Mouse (Mus musculus) midbrain, embryonic 14.5 days (tissue): ENCODE results near the gene Cdh13. TPM values are rescaled to one million over a fixed set of nuclear protein-coding genes. Genes with fewer than 3 reads are reported as not detected.
A peak's percentile ranks its signal among the peaks of the same experiment; 100 is the strongest.
"Not testable (repeated sequence)": the region's sequence is repeated elsewhere in the genome, so short reads cannot be mapped to it uniquely, and the experiment has no call there.

Experiments
- ATAC-seq: fragments of 200-750 bp; cut with Nextera tagmentation; 2 replicates; pipeline ENCODE4 v1.8.0; 2017; ENCODE audit warnings: moderate number of reproducible peaks, moderate library complexity; ENCODE audit not compliant: low FRiP score, low TSS enrichment
- DNase-seq: peaks from one replicate; pipeline ENCODE4 v3.0.0-alpha.2; 2015
- H3K27ac ChIP-seq: fragments of 300-500 bp; sonication (generic); replicated peaks from 2 replicates; pipeline ENCODE4 v1.5.1; 2014; ENCODE audit warnings: mild to moderate bottlenecking, low read depth, low read length, moderate library complexity
- H3K27me3 ChIP-seq: fragments of 300-500 bp; sonication (generic); 2 replicates; pipeline ENCODE4 v1.6.1; 2014; ENCODE audit warnings: low read length, control low read depth, mixed read lengths; ENCODE audit not compliant: control insufficient read depth, insufficient read depth
- H3K36me3 ChIP-seq: fragments of 300-500 bp; sonication (generic); 2 replicates; pipeline ENCODE4 v1.6.1; 2014; ENCODE audit warnings: low read length, control low read depth; ENCODE audit not compliant: control insufficient read depth, insufficient read depth
- H3K4me1 ChIP-seq: fragments of 300-500 bp; sonication (generic); 2 replicates; pipeline ENCODE4 v1.6.1; 2014; ENCODE audit warnings: mild to moderate bottlenecking, antibody characterized with exemption, low read length, control low read depth; ENCODE audit not compliant: control insufficient read depth, insufficient read depth
- H3K4me2 ChIP-seq: fragments of 300-500 bp; sonication (generic); 2 replicates; pipeline ENCODE4 v1.6.1; 2014; ENCODE audit warnings: mild to moderate bottlenecking, low read length, moderate library complexity
- H3K4me3 ChIP-seq: fragments of 300-500 bp; sonication (generic); replicated peaks from 2 replicates; pipeline ENCODE4 v1.5.1; 2014; ENCODE audit warnings: low read depth, low read length
- H3K9ac ChIP-seq: fragments of 300-500 bp; sonication (generic); replicated peaks from 2 replicates; pipeline ENCODE4 v1.6.1; 2014; ENCODE audit warnings: mild to moderate bottlenecking, low read length, moderate library complexity
- H3K9me3 ChIP-seq: fragments of 300-500 bp; sonication (generic); 2 replicates; pipeline ENCODE4 v1.6.1; 2016; ENCODE audit warnings: low read length, control low read depth, mixed read lengths; ENCODE audit not compliant: control insufficient read depth
- WGBS: fragments of 180-500 bp; shearing (Covaris S2); extraction: QIAGEN DNeasy Blood & Tissue Kit; methylation state at CpG from one replicate; pipeline ENCODE4 v1.1.7; 2014; 5-methylcytosine and 5-hydroxymethylcytosine counted together
- polyA plus RNA-seq: library from polyadenylated mRNA; unstranded; fragments of >200 nt; fragmentation: Nextera tagmentation; extraction: Ambion mirVana; gene quantifications from 2 replicates; pipeline ENCODE4 v1.2.1, GENCODE M21; 2014

The Cdh13 gene
- polyA plus RNA-seq, 1 experiment from 2014 or later = 143 TPM

GRCm38 (mm10) chr8:119275442-119275841 lies 991.9 kb downstream of the Cdh13 start:
- Histone ChIP-seq H3K4me1 (no peaks in the 10 kb centered on the region), H3K9ac (no peak overlapping the region), H3K9me3 (no peaks in the 10 kb centered on the region), H3K27me3 (no peaks in the 10 kb centered on the region), H3K4me2 (no peak overlapping the region), H3K36me3 (no peaks in the 10 kb centered on the region), H3K27ac (no peak overlapping the region), H3K4me3 (no peak overlapping the region)
- ATAC-seq (no peak), DNase-seq (no peak)
- 95% methylated on average over 1 of the region's 1 CpGs for WGBS

- Histone ChIP-seq H3K4me1 (no peaks in the 10 kb centered on the region), H3K4me3 (no peak overlapping the region), H3K9me3 (no peaks in the 10 kb centered on the region), H3K9ac (no peak overlapping the region), H3K27me3 (no peaks in the 10 kb centered on the region), H3K27ac (no peak overlapping the region), H3K36me3 (no peaks in the 10 kb centered on the region), H3K4me2 (no peak overlapping the region)
- ATAC-seq (no peak), DNase-seq (no peak)
- 82% methylated on average over 3 of the region's 3 CpGs for WGBS
These were observed 993.5 kb downstream of the Cdh13 start for GRCm38 (mm10) chr8:119277047-119277451.

GRCm38 (mm10) chr8:119281761-119282160 lies 998.2 kb downstream of the Cdh13 start:
- no peaks in the 10 kb centered on the region for H3K4me1 ChIP-seq
- no peaks in the 10 kb centered on the region for H3K27me3 ChIP-seq
- H3K4me3 ChIP-seq = no peak overlapping the region
- no peak for ATAC-seq
- no peak overlapping the region for H3K4me2 ChIP-seq
- no peak overlapping the region for H3K9ac ChIP-seq
- H3K27ac ChIP-seq = no peak overlapping the region
- H3K9me3 ChIP-seq = no peaks in the 10 kb centered on the region
- WGBS = 78% methylated on average over 2 of the region's 2 CpGs
- H3K36me3 ChIP-seq = no peaks in the 10 kb centered on the region
- DNase-seq = no peak

- Histone ChIP-seq H3K4me3 (no peak overlapping the region), H3K4me1 (no peaks in the 10 kb centered on the region), H3K4me2 (no peak overlapping the region), H3K36me3 (no peaks in the 10 kb centered on the region), H3K9ac (no peak overlapping the region), H3K9me3 (no peaks in the 10 kb centered on the region), H3K27ac (no peak overlapping the region), H3K27me3 (no peaks in the 10 kb centered on the region)
- WGBS = 86% methylated on average over 9 of the region's 9 CpGs
- DNase-seq = no peak
- no peak for ATAC-seq
These were observed 1001.0 kb downstream of the Cdh13 start for GRCm38 (mm10) chr8:119284516-119284915.

- H3K4me3 ChIP-seq = no peak overlapping the region
- no peak overlapping the region for H3K9ac ChIP-seq
- no peaks in the 10 kb centered on the region for H3K27me3 ChIP-seq
- H3K4me2 ChIP-seq = no peak overlapping the region
- no peak for DNase-seq
- H3K27ac ChIP-seq = no peak overlapping the region
- no peak for ATAC-seq
- H3K36me3 ChIP-seq = no peaks in the 10 kb centered on the region
- WGBS = 68% methylated on average over 4 of the region's 4 CpGs
- H3K9me3 ChIP-seq = no peaks in the 10 kb centered on the region
- H3K4me1 ChIP-seq = no peaks in the 10 kb centered on the region
These were observed 1001.4 kb downstream of the Cdh13 start for GRCm38 (mm10) chr8:119284920-119285319.

GRCm38 (mm10) chr8:119295477-119295876 lies 1011.9 kb downstream of the Cdh13 start:
- Histone ChIP-seq H3K4me1 (no peaks in the 10 kb centered on the region), H3K9me3 (no peaks in the 10 kb centered on the region), H3K4me2 (no peak overlapping the region), H3K36me3 (no peaks in the 10 kb centered on the region), H3K27ac (no peak overlapping the region), H3K4me3 (no peak overlapping the region), H3K9ac (no peak overlapping the region), H3K27me3 (no peaks in the 10 kb centered on the region)
- 84% methylated on average over 13 of the region's 13 CpGs for WGBS
- ATAC-seq = no peak
- no peak for DNase-seq

GRCm38 (mm10) chr8:119297752-119298151 lies 1014.2 kb downstream of the Cdh13 start:
- H3K27ac ChIP-seq, ATAC-seq, H3K9me3 ChIP-seq, H3K4me2 ChIP-seq, H3K9ac ChIP-seq, H3K27me3 ChIP-seq, H3K4me3 ChIP-seq, H3K4me1 ChIP-seq, H3K36me3 ChIP-seq: not testable (repeated sequence)
- 30% methylated on average over 3 of the region's 3 CpGs for WGBS
- peak; percentile 61 for DNase-seq

- H3K9me3 ChIP-seq = no peaks in the 10 kb centered on the region
- H3K9ac ChIP-seq = no peak overlapping the region
- 91% methylated on average over 5 of the region's 5 CpGs for WGBS
- H3K36me3 ChIP-seq = no peaks in the 10 kb centered on the region
- H3K27me3 ChIP-seq = no peaks in the 10 kb centered on the region
- H3K4me3 ChIP-seq = no peak overlapping the region
- ATAC-seq (no peak), DNase-seq (no peak)
- no peaks in the 10 kb centered on the region for H3K4me1 ChIP-seq
- H3K4me2 ChIP-seq = no peak overlapping the region
- no peak overlapping the region for H3K27ac ChIP-seq
These were observed 1016.8 kb downstream of the Cdh13 start for GRCm38 (mm10) chr8:119300335-119300734.

GRCm38 (mm10) chr8:119304196-119304595 lies 1020.7 kb downstream of the Cdh13 start:
- Histone ChIP-seq H3K27ac (no peak overlapping the region), H3K9ac (no peak overlapping the region), H3K36me3 (no peaks in the 10 kb centered on the region), H3K27me3 (no peaks in the 10 kb centered on the region), H3K4me1 (no peaks in the 10 kb centered on the region), H3K9me3 (no peaks in the 10 kb centered on the region), H3K4me3 (no peak overlapping the region), H3K4me2 (no peak overlapping the region)
- DNase-seq (no peak), ATAC-seq (no peak)
- 82% methylated on average over 8 of the region's 8 CpGs for WGBS
